9 mouse cellular contexts compared by ENCODE assay signal in the genomic region with DNA sequence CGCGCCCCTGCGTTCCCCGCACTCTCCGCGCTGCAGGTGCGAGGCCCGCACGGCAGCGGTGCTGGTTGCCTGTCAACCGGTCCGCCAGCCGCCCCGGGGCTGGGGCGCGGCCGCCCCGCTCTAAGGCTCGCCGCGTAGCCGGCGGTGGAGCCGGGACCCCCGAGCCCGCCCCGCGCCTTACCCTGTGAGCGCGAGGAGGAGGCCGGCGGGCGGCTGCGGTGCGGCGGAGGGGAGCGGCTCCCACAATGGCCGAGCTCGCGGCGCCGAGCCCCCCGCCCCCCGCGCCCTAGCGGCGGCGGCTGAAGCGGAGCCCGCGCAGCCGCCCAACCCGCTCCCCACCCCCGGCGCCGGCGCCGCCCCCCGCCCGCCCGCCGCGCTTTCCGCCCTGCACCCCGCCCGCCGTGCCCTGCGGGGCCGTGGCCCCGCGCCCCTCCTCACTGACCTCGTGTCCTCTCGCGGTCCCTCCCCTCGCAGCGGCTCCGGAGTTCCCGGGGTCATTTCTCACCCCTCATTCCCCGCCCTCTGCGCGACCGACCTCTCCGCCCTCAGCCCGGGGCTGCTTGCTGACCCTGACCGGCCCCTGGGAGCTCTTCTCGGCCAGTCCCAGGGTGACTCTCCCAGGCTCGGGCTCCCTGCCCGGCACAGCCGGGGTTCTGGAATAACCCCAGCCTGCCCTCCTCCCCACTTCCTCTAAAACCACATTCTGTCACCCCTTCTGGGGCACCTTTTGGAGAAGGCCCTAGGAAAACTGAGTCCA. TPM values are rescaled to one million over a fixed set of nuclear protein-coding genes. Genes with fewer than 3 reads are reported as not detected.
DNase-seq lines count a peak whose midpoint lies in the region; ATAC-seq and TF ChIP-seq lines count a peak whose summit lies in the region.
"Had no signal": no experiment of that assay in that cellular context is flagged by ENCODE, and none has a peak within 500 bp of the region (broad histone marks: within the 10 kb centered on the region; RNA-seq: fewer than 3 reads in every experiment).

No protein-coding gene starts in this region.

- H3K9ac ChIP-seq in hindbrain, postnatal 0 days (replicated peaks; ENCODE audit: low read length), result peak overlapping the region; percentile 92
- peak overlapping the region; percentile 62 for H3K9ac ChIP-seq in liver, embryonic 13.5 days

- peak overlapping the region; percentile 92 for H3K27ac ChIP-seq in hindbrain, postnatal 0 days
- H3K27ac ChIP-seq in liver, embryonic 13.5 days, result no peak overlapping the region
- H3K27ac ChIP-seq: macrophage had no signal

- TF ChIP-seq CTCF in hindbrain, postnatal 0 days (IDR thresholded peaks at IDR 0.05; ENCODE audit: low read depth), result no peak

- no peaks in the 10 kb centered on the region for H3K9me3 ChIP-seq in hindbrain, postnatal 0 days (ENCODE audit: low read length)
- H3K9me3 ChIP-seq in liver, embryonic 13.5 days (replicated peaks), result no peaks in the 10 kb centered on the region

- H3K4me1 ChIP-seq in hindbrain, postnatal 0 days (ENCODE audit: insufficient read depth, low read length), result 0 out of 2 replicates have a peak, but pooled peaks cover 5% of the 10 kb centered on the region
- 0 out of 2 replicates have a peak, but pooled peaks cover 12% of the 10 kb centered on the region for H3K4me1 ChIP-seq in liver, embryonic 13.5 days (replicated peaks)

- intact Hi-C loops in gastrocnemius, postnatal 14 days (cut with DNase I; ENCODE audit: low total_unique reads), result no loop called here

- DNase-seq in ovary, postnatal 36 days (ENCODE audit: low spot score), result peak; percentile 55
- DNase-seq in ovary, postnatal 14 days (ENCODE audit: low spot score), result no peak
- DNase-seq in cerebellum, adult 9-11 months, result peak; percentile 83
- DNase-seq in gastrocnemius, postnatal 14 days, result peak; percentile 46
- DNase-seq in hindbrain, postnatal 0 days (ENCODE audit: low spot score), result peak; percentile 76
- no peak for DNase-seq in liver, embryonic 13.5 days
- DNase-seq in yolk sac, embryonic 10.5 days (ENCODE audit: low spot score), result peak; percentile 84

- H3K79me2 ChIP-seq in myocyte (ENCODE audit: control insufficient read depth, insufficient read depth), result no peaks in the 10 kb centered on the region

- ATAC-seq in hindbrain, postnatal 0 days, result peak; percentile 61
- ATAC-seq in liver, embryonic 13.5 days (ENCODE audit: low read depth), result peak; percentile 75

- H3K4me2 ChIP-seq in hindbrain, postnatal 0 days (ENCODE audit: low read depth, low read length), result peak overlapping the region; percentile 91
- peak overlapping the region; percentile 80 for H3K4me2 ChIP-seq in liver, embryonic 13.5 days
- peak overlapping the region; percentile 84 for H3K4me2 ChIP-seq in myocyte (ENCODE audit: low read depth)

- TF ChIP-seq POLR2A in myocyte (IDR thresholded peaks at IDR 0.05; ENCODE audit: insufficient read length, low read depth), result no peak

- no peaks in the 10 kb centered on the region; the same call in 1 of the 2 replicates for H3K36me3 ChIP-seq in hindbrain, postnatal 0 days (ENCODE audit: insufficient read depth, low read length)
- H3K36me3 ChIP-seq in liver, embryonic 13.5 days, result no peaks in the 10 kb centered on the region
- no peaks in the 10 kb centered on the region for H3K36me3 ChIP-seq in myocyte (ENCODE audit: control insufficient read depth, insufficient read depth)

- peak overlapping the region; percentile 9 for H3ac ChIP-seq in myocyte (ENCODE audit: control insufficient read depth, insufficient read length)

- WGBS in hindbrain, postnatal 0 days, result 2% methylated on average over 76 of the region's 89 CpGs
- WGBS in liver, embryonic 13.5 days (ENCODE audit: insufficient replicate concordance), result under 1% methylated on average over 55 of the region's 89 CpGs

- peak overlapping the region; percentile 85 for H3K4me3 ChIP-seq in hindbrain, postnatal 0 days (ENCODE audit: low read length)
- peak overlapping the region; percentile 65 for H3K4me3 ChIP-seq in liver, embryonic 13.5 days (replicated peaks)
- no peak overlapping the region for H3K4me3 ChIP-seq in myocyte

- no peaks in the 10 kb centered on the region for H3K27me3 ChIP-seq in hindbrain, postnatal 0 days (ENCODE audit: insufficient read depth, low read length)
- peaks cover 65% of the 10 kb centered on the region for H3K27me3 ChIP-seq in liver, embryonic 13.5 days
- peaks cover 10% of the 10 kb centered on the region for H3K27me3 ChIP-seq in myocyte (ENCODE audit: control insufficient read depth, insufficient read depth, insufficient read length)

TF ChIP-seq in myocyte, 11 proteins besides CTCF, POLR2A, EP300 and RAD21:
- no peak for TF ChIP-seq TCF3 (IDR thresholded peaks at IDR 0.05; ENCODE audit: insufficient read length, low read depth)
- TF ChIP-seq SRF (IDR thresholded peaks at IDR 0.05; ENCODE audit: control insufficient read depth, insufficient read length, low read depth), result no peak
- no peak for TF ChIP-seq MAX (IDR thresholded peaks at IDR 0.05; ENCODE audit: low read depth)
- TF ChIP-seq CEBPB (IDR thresholded peaks at IDR 0.05; ENCODE audit: insufficient read depth, poor library complexity, severe bottlenecking), result no peak
- no peak for TF ChIP-seq REST (IDR thresholded peaks at IDR 0.05; ENCODE audit: insufficient read depth, insufficient read length)
- TF ChIP-seq MYOG (IDR thresholded peaks at IDR 0.05; ENCODE audit: control insufficient read depth in 1 of 3, insufficient read depth in 1 of 3, insufficient read length in 2 of 3, low read depth in 2 of 3), result no peak

RNA-seq across cellular contexts. Expression of a gene that starts 3.0 kb away (rescaled TPM):
- 10 to 100 TPM; 76.5 to 88.0 TPM for total RNA-seq in gastrocnemius, postnatal 14 days (2021)
- total RNA-seq in hindbrain, postnatal 0 days (2014; rRNA removed), result 243 and 269 TPM in 2 replicates
- 57.3 and 57.8 TPM in 2 replicates for polyA plus RNA-seq in hindbrain, postnatal 0 days (2015; fragmentation: Nextera tagmentation; extraction: Ambion mirVana)
- polyA plus RNA-seq in liver, embryonic 13.5 days (2015; fragmentation: Nextera tagmentation; extraction: Ambion mirVana), result 9.5 and 9.8 TPM in 2 replicates
- polyA plus RNA-seq in myocyte (2012; fragmentation: generic; extraction: Trizol), result 88.5 TPM

RNA-seq across cellular contexts. Expression of a gene that starts 30.8 kb away (rescaled TPM):
- 100 to 1,000 TPM; 256 to 285 TPM for total RNA-seq in gastrocnemius, postnatal 14 days (2021)
- total RNA-seq in hindbrain, postnatal 0 days (2014; rRNA removed), result 107 and 129 TPM in 2 replicates
- 651 and 656 TPM in 2 replicates for polyA plus RNA-seq in hindbrain, postnatal 0 days (2015; fragmentation: Nextera tagmentation; extraction: Ambion mirVana)
- polyA plus RNA-seq in liver, embryonic 13.5 days (2015; fragmentation: Nextera tagmentation; extraction: Ambion mirVana), result 192 and 201 TPM in 2 replicates
- polyA plus RNA-seq in myocyte (2012; fragmentation: generic; extraction: Trizol), result 484 TPM

Comparison
In these comparisons a context has a peak if more than half of its experiments do, and no peak if none do; other contexts are left out.
1. DNase-seq: peak in ovary, postnatal 36 days (single experiment), cerebellum, adult 9-11 months (single experiment), gastrocnemius, postnatal 14 days (single experiment), hindbrain, postnatal 0 days (single experiment) and yolk sac, embryonic 10.5 days (single experiment); none in ovary, postnatal 14 days (single experiment) and liver, embryonic 13.5 days (single experiment).
2. Peak in every context shown above with its lines, with median percentiles within 50 percentile points of each other: H3K4me2 ChIP-seq.